Mouse (Mus musculus): ENCODE measurements around the gene Ptges2. TPM values are rescaled to one million over a fixed set of nuclear protein-coding genes. Genes with fewer than 3 reads are reported as not detected.
A peak's percentile ranks its signal among the peaks of the same experiment; 100 is the strongest.

The Ptges2 gene
- polyA plus RNA-seq, 1 experiment, result 39.1 TPM

- Histone ChIP-seq H3K27me3 (ENCODE audit: control insufficient read depth, insufficient read depth, insufficient read length) (no peaks in the 10 kb centered on the region), H3K36me3 (ENCODE audit: control insufficient read depth, insufficient read depth) (no peaks in the 10 kb centered on the region), H3K79me3 (ENCODE audit: low read depth) (no peaks in the 10 kb centered on the region), H3ac (ENCODE audit: control insufficient read depth, insufficient read length, low read depth) (no peak overlapping the region), H3K79me2 (ENCODE audit: control insufficient read depth, insufficient read depth) (peaks cover 8% of the 10 kb centered on the region), H3K4me3 (ENCODE audit: insufficient read depth, poor library complexity, severe bottlenecking) (no peak overlapping the region)
- no peak for TF ChIP-seq CTCF (IDR thresholded peaks at IDR 0.05; ENCODE audit: control insufficient read depth, insufficient read depth, insufficient read length)
- no peak for TF ChIP-seq MYOG (IDR thresholded peaks at IDR 0.05; ENCODE audit: control insufficient read depth, extremely low read depth, insufficient read length)
- TF ChIP-seq MAX (IDR thresholded peaks at IDR 0.05), result no peak
- TF ChIP-seq USF1 (IDR thresholded peaks at IDR 0.05; ENCODE audit: low read depth), result peak; percentile 39
Measured at GRCm38 (mm10) chr2:32351471-32351961, 44.2 kb upstream of the Ptges2 start.

GRCm38 (mm10) chr2:32352151-32353006, 43.3 kb upstream of the Ptges2 start, which contains the start of gene Ciz1:
Gene Ciz1, plus strand, starts transcription at chr2:32352327.
- H3K4me3 ChIP-seq (ENCODE audit: insufficient read depth, poor library complexity, severe bottlenecking), result peak within 1 kb of the TSS; percentile 55
- H3K36me3 ChIP-seq (ENCODE audit: control insufficient read depth, insufficient read depth), result no peaks in the 10 kb centered on the region
- H3ac ChIP-seq (ENCODE audit: control insufficient read depth, insufficient read length, low read depth), result peak within 1 kb of the TSS; percentile 60
- H3K79me2 ChIP-seq (ENCODE audit: control insufficient read depth, insufficient read depth), result peaks cover 8% of the 10 kb centered on the region
- no peak for TF ChIP-seq CEBPB (IDR thresholded peaks at IDR 0.05; ENCODE audit: low read depth)
- TF ChIP-seq CTCF (IDR thresholded peaks at IDR 0.05; ENCODE audit: control insufficient read depth, insufficient read depth, insufficient read length), result peak; percentile 9
- no peaks in the 10 kb centered on the region for H3K79me3 ChIP-seq (ENCODE audit: low read depth)
- no peaks in the 10 kb centered on the region for H3K27me3 ChIP-seq (ENCODE audit: control insufficient read depth, insufficient read depth, insufficient read length)

- H3K79me3 ChIP-seq (ENCODE audit: low read depth), result no peaks in the 10 kb centered on the region
- TF ChIP-seq MAX (IDR thresholded peaks at IDR 0.05), result peak; percentile 53
- no peak for TF ChIP-seq USF1 (IDR thresholded peaks at IDR 0.05; ENCODE audit: low read depth)
- peak; percentile 98 for TF ChIP-seq CTCF (IDR thresholded peaks at IDR 0.05; ENCODE audit: control insufficient read depth, insufficient read depth, insufficient read length)
- no peak for TF ChIP-seq MYOD1 (IDR thresholded peaks at IDR 0.05; ENCODE audit: control insufficient read depth, insufficient read length, low read depth)
- peak within 1 kb of the TSS; percentile 55 for H3K4me3 ChIP-seq (ENCODE audit: insufficient read depth, poor library complexity, severe bottlenecking)
- no peaks in the 10 kb centered on the region for H3K36me3 ChIP-seq (ENCODE audit: control insufficient read depth, insufficient read depth)
- peak within 1 kb of the TSS; percentile 60 for H3ac ChIP-seq (ENCODE audit: control insufficient read depth, insufficient read length, low read depth)
- peaks cover 8% of the 10 kb centered on the region for H3K79me2 ChIP-seq (ENCODE audit: control insufficient read depth, insufficient read depth)
- H3K27me3 ChIP-seq (ENCODE audit: control insufficient read depth, insufficient read depth, insufficient read length), result no peaks in the 10 kb centered on the region
Measured at GRCm38 (mm10) chr2:32353007-32353542, 42.6 kb upstream of the Ptges2 start, which contains the start of gene Dnm1. Gene Dnm1, minus strand, starts transcription at chr2:32353338.

- Histone ChIP-seq H3K27me3 (ENCODE audit: control insufficient read depth, insufficient read depth, insufficient read length) (peaks cover 3% of the 10 kb centered on the region), H3K36me3 (ENCODE audit: control insufficient read depth, insufficient read depth) (no peaks in the 10 kb centered on the region), H3K4me3 (ENCODE audit: insufficient read depth, poor library complexity, severe bottlenecking) (no peak overlapping the region), H3K79me2 (ENCODE audit: control insufficient read depth, insufficient read depth) (peaks cover 8% of the 10 kb centered on the region), H3K79me3 (ENCODE audit: low read depth) (no peaks in the 10 kb centered on the region), H3ac (ENCODE audit: control insufficient read depth, insufficient read length, low read depth) (no peak overlapping the region)
- TF ChIP-seq USF1 (IDR thresholded peaks at IDR 0.05; ENCODE audit: low read depth), result no peak
- TF ChIP-seq CEBPB (IDR thresholded peaks at IDR 0.05; ENCODE audit: low read depth), result no peak
- TF ChIP-seq MYOD1 (IDR thresholded peaks at IDR 0.05; ENCODE audit: control insufficient read depth, insufficient read length, low read depth), result no peak
- TF ChIP-seq FOSL1 (IDR thresholded peaks at IDR 0.05; ENCODE audit: insufficient read depth, low read length, poor library complexity, severe bottlenecking), result no peak
- no peak for TF ChIP-seq CTCF (IDR thresholded peaks at IDR 0.05; ENCODE audit: control insufficient read depth, insufficient read depth, insufficient read length)
Measured at GRCm38 (mm10) chr2:32353836-32354235, 41.9 kb upstream of the Ptges2 start.

- Histone ChIP-seq H3K4me3 (ENCODE audit: insufficient read depth, poor library complexity, severe bottlenecking) (no peak overlapping the region), H3ac (ENCODE audit: control insufficient read depth, insufficient read length, low read depth) (no peak overlapping the region), H3K36me3 (ENCODE audit: control insufficient read depth, insufficient read depth) (no peaks in the 10 kb centered on the region), H3K27me3 (ENCODE audit: control insufficient read depth, insufficient read depth, insufficient read length) (peaks cover 3% of the 10 kb centered on the region), H3K79me3 (ENCODE audit: low read depth) (no peaks in the 10 kb centered on the region), H3K79me2 (ENCODE audit: control insufficient read depth, insufficient read depth) (peaks cover 8% of the 10 kb centered on the region)
- TF ChIP-seq MYOD1 (IDR thresholded peaks at IDR 0.05; ENCODE audit: control insufficient read depth, insufficient read length, low read depth) (no peak), CEBPB (IDR thresholded peaks at IDR 0.05; ENCODE audit: low read depth) (no peak), MAX (IDR thresholded peaks at IDR 0.05) (no peak), USF1 (IDR thresholded peaks at IDR 0.05; ENCODE audit: low read depth) (no peak), CTCF (IDR thresholded peaks at IDR 0.05; ENCODE audit: control insufficient read depth, insufficient read depth, insufficient read length) (no peak), MYOG (IDR thresholded peaks at IDR 0.05; ENCODE audit: control insufficient read depth, extremely low read depth, insufficient read length) (no peak), FOSL1 (IDR thresholded peaks at IDR 0.05; ENCODE audit: insufficient read depth, low read length, poor library complexity, severe bottlenecking) (no peak)
Measured at GRCm38 (mm10) chr2:32354336-32354895, 41.3 kb upstream of the Ptges2 start.
